Mouse (Mus musculus): ENCODE data around the gene Gm11627.
A peak's percentile ranks its signal among the peaks of the same experiment; 100 is the strongest.
"Not testable (repeated sequence)": the region's sequence is repeated elsewhere in the genome, so short reads cannot be mapped to it uniquely, and the experiment has no call there.

Gene Gm11627

GRCm38 (mm10) chr11:102579165-102580033 is at the start of gene Gm11627:
Gene Gm11627, minus strand, starts transcription at chr11:102579461.
- no peak for DNase-seq (ENCODE audit: extremely low read depth, insufficient read length, low spot score)

- no peak for DNase-seq (ENCODE audit: extremely low read depth, insufficient read length, low spot score)
Observed at GRCm38 (mm10) chr11:102628529-102628928, 49.3 kb upstream of the Gm11627 start.

DNA sequence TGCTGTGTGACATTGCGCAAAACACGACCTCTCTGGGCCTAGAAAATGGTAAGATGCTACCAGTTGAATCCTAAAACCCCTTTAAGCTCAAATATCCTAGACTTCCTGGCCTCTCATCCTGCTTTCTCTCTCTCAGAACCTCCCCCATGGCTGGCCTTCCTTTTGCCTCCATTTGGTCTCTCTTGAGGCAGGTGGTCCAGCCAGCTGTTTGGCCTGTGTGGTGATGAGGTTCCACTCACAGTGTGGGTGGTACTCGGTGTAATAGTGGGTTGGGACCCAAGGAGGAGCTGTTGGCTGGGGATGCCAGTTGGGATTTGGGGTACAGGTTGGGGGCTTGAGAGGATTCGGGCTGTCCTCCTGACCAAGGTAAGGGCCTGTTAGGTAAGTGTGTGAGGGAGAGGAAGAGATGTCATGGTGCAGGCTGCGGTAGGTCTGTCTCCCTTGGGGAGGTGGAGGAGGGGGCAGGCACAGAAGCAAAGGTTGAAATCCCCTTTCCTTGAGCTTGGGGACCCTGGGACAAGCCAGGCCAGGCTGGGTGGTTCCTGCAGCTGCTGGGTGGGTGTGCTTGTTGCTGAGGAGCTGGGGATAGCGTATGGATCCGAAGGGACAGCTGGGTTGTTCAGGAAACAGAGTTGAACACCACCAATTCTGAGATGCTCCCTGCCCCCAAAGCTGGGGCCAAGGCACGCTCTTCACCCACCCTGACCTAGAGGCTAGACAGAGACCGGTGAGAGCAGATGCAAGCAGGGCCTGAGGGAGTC is 48.1 kb upstream of the Gm11627 start:
- DNase-seq (ENCODE audit: extremely low read depth, insufficient read length, low spot score): no peak

DNA sequence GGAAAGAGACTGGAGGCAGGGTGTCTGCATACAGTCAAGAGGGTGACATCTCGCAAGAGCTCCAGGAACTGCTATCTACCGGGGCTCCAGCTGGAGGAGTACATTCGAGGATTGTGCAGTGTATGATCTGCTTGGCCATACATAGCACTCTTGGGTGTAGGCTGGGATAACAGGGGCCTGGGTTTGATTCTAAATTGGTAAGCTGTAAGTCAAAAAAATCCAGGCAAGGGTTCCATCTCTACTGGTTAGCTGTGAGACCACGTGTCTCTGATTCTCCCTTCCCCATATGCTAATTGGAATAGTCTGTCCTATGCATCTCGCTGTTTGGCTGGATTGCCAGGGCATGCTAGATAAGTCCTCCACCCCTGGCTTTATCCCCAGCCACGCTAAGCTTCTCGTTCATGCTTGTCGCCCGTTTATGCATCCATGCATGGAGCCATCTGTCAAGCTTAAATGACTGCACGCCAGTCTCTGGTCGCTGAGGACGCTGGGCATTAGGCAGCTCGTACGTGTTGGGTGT is 45.7 kb upstream of the Gm11627 start:
- DNase-seq (ENCODE audit: extremely low read depth, insufficient read length, low spot score): no peak

DNA sequence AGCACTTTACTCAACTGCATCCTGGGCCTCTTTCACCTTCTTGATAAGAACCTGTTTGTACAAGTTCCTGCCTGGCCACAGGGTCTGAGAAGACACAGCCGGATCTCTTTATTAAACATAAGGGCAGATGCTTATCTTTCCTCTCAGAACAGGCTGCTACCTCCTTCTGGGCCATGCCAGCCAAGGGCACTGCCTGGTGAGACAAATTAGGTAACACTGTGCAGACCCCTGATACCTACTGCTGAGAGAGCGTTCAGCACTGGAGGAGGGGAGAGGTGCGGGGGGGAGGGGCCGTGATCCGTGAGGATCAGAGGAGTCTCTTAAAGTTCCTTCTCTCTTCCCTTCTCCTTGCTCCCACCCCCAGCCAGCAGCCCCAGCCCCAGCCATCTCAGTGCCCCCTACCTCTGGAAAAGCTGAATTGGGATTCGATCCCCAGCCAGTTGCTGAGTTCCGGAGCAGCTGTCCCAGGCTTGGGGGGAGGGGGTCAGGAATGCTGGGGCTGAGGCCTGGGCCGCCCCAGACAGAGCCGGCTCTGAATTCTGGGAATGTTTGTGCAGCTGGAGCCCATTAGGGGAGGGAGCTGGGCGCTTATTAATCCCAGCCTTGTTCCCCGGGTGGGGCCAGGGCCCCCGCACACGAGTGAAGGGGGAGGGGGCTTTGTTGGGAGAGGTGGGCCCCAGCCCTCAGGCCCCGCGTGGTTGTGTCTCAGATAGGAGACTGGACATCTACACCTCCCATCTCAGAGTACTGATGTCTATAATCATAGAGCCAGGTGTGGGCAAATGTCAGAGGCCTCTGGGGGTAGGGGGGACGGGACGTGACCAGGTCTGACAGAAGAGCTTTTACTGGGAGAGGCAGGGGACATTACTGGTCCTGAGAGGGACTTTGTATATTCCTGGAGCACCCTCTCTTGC is 44.9 kb upstream of the Gm11627 start:
- no peak for DNase-seq (ENCODE audit: extremely low read depth, insufficient read length, low spot score)

GRCm38 (mm10) chr11:102619449-102619848 is 40.2 kb upstream of the Gm11627 start:
- no peak for DNase-seq (ENCODE audit: extremely low read depth, insufficient read length, low spot score)

DNA sequence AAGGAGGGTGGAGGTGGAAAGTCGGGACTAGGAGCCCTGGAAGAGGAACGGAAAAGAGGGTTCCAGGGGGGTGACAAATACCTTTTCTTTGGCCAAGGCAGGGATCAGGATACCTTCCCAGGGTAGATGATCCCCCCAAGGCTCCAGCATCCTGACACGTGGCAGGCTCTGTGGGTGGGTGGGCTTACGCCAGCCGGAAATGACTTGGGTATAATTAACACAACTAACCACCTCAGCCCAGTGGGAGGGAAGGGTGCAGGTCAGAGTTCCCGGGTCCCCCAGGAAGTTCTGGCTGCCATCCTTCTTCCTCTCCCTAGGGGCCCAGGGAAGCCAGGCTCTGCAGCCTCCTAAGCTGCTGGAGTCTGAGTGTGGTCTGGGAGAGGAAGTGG is 32.0 kb upstream of the Gm11627 start:
- no peak for DNase-seq (ENCODE audit: extremely low read depth, insufficient read length, low spot score)

- no peak for DNase-seq (ENCODE audit: extremely low read depth, insufficient read length, low spot score)
Observed at GRCm38 (mm10) chr11:102610675-102611316, 31.5 kb upstream of the Gm11627 start.

DNA sequence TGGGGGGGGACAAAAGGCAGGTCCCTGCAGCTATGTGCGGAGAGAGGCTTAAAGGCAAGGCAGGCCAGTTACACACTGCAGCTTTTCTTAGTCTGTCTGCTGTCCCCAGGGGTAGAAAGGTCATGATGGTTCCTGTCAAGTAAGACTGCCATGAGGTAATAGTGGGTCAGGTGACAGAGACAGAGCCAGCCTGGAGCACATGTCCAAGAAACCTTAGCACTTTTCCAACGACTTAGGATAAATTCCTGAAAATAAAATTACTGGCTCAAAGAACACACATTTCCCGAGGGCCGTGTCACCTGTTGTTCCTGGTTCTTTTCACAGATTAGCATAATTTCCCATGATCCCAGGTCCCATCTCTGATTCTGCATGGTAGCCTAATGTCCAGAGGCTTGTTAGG is 31.0 kb upstream of the Gm11627 start:
- DNase-seq (ENCODE audit: extremely low read depth, insufficient read length, low spot score): no peak

DNA sequence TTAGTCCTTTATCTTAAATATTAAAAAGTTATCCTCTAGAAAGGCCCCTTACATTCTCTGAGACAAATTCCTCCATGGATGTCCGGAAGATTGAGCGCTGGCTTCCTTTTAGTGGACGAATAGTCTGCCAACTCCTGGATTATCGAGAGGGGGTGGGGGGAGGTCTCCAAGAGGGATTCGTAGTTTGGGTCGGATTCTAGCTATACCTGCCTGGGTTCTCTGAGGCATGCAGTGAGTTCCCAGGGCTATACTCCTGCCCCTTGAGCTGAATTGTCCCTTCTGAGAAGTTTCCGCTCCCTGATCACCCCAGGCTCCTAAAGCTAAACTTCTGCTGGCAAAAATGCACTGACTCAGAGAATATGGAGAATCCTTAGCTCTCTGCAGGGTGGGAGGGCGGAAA is 30.2 kb upstream of the Gm11627 start:
- DNase-seq (ENCODE audit: extremely low read depth, insufficient read length, low spot score): no peak

- no peak for DNase-seq (ENCODE audit: extremely low read depth, insufficient read length, low spot score)
Observed at GRCm38 (mm10) chr11:102608691-102609090, 29.4 kb upstream of the Gm11627 start.

DNA sequence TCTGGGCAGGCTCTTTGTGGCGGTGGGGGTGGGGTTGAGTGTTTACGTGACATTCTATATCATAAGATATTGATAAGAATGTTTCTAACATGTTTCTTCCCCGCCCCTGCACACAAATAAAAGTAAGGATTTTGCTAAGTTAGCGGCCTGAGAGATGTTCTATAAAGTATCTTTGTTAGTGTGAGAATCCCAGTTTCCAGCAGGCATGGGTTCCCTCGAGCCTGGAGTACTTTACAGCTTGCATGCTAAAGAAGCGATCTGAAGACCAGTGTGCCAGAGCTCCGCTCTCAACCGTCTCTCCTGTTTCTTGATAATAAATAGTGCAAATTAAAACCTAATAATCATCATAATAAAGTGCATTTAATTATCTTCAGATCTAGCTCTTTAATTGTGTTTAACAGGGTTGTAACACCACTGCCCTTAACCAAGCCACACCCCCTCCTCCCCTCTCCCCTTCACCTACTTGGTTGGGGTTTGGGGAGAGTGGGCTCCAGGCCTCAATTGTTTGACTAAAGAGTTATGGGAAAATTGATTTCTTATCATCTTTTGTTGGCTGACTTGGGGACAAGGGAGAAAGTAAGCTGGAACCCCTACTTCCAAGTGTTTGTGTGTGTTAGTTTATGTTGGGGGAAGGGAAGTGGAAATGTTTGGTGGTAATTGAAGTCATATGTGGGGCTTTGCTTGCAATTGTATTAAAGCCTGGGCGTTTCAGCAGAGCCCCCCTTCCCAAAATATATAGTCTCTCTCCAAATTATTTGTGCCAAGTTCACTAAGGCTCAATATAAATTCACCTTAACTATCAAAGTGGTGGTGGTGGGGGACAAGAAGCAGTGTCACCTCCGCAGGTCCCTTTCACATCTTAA is 28.7 kb upstream of the Gm11627 start:
- no peak for DNase-seq (ENCODE audit: extremely low read depth, insufficient read length, low spot score)

DNA sequence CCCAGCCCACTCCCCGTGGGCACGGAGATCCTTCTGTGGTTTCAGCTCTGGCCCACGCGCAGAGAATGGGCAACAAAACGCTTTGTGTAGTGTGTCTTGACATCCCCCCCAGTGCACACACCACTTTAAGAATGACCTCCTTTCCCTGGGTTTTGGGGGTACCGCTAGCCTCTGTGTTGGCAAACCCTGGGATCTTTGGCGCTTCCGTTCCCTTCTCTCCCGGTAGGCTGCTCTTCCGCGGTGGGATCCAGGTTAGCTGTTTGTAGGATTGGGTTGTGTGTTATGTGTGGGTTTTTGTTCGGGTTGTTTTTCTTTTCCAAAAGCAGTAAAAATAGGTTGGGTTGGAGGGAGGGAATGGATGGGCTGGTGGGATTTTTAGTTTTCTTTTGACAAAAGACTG is 27.9 kb upstream of the Gm11627 start:
- DNase-seq (ENCODE audit: extremely low read depth, insufficient read length, low spot score): not testable (repeated sequence)

- no peak for DNase-seq (ENCODE audit: extremely low read depth, insufficient read length, low spot score)
Observed at GRCm38 (mm10) chr11:102606751-102607171, 27.5 kb upstream of the Gm11627 start.

DNA sequence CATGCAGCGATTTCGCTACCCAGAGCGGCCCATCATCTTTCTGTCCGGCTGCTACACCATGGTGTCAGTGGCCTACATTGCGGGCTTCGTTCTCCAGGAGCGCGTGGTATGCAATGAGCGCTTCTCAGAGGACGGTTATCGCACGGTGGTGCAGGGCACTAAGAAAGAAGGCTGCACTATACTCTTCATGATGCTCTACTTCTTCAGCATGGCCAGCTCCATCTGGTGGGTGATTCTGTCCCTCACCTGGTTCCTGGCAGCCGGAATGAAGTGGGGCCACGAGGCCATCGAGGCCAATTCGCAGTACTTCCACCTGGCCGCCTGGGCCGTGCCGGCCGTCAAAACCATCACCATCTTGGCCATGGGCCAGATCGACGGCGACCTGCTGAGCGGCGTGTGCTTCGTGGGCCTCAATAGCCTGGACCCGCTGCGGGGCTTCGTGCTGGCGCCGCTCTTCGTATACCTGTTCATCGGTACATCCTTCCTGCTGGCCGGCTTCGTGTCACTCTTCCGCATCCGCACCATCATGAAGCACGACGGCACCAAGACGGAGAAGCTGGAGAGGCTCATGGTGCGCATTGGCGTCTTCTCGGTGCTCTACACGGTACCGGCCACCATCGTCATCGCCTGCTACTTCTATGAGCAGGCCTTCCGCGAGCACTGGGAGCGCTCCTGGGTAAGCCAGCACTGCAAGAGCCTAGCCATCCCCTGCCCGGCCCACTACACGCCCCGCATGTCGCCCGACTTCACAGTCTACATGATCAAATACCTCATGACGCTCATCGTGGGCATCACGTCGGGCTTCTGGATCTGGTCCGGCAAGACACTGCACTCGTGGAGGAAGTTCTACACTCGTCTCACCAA is 26.5 kb upstream of the Gm11627 start:
- DNase-seq (ENCODE audit: extremely low read depth, insufficient read length, low spot score): peak; percentile 30

DNA sequence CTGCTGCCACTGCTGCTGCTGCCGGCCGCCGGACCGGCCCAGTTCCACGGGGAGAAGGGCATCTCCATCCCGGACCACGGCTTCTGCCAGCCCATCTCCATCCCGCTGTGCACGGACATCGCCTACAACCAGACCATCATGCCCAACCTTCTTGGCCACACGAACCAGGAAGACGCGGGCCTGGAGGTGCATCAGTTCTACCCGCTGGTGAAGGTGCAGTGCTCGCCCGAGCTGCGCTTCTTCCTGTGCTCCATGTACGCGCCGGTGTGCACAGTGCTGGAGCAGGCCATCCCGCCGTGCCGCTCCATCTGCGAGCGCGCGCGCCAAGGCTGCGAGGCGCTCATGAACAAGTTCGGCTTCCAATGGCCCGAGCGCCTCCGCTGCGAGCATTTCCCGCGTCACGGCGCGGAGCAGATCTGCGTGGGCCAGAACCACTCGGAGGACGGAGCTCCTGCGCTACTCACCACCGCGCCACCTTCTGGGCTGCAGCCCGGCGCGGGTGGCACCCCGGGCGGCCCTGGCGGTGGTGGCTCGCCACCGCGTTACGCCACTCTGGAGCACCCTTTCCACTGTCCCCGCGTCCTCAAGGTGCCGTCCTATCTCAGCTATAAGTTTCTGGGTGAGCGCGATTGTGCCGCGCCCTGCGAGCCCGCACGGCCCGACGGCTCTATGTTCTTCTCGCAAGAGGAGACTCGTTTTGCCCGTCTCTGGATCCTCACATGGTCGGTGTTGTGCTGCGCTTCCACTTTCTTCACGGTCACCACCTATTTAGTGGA is 25.7 kb upstream of the Gm11627 start:
- peak; percentile 73 for DNase-seq (ENCODE audit: extremely low read depth, insufficient read length, low spot score)

DNA sequence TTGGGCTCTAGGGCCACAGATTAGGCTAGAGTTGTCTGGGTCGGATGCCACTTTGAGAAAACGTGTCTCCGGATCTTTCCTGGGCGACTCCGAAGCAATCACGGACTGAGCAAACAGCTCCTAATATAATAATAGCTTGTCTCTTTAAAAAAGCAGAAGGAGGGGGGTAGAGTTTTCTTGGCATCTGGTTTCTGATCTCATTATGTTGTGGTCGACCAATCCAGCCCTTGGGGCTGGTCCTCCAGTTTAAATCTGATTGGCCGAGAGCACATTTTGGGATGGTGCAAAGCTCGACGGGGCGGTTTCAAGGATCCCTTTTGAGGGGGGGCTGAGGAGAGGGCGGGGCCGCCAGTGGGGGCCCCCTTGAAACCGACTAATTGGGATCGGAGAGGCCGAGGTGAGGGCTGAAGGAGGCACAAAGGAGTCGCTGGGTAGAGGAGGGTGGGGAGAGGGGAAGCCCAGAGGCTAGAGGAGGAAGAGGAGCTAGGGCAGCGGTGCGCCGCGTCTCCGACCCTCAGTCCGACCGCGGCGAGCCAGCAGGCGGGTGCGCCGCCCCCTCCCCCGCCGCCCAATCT is 24.8 kb upstream of the Gm11627 start, which contains the start of gene Fzd2:
TSS of gene Fzd2 (plus strand) at position 387 of the 575 bp plus-strand sequence.
- DNase-seq (ENCODE audit: extremely low read depth, insufficient read length, low spot score): peak; percentile 92

Measured in 3134 (cell line).